Mouse (Mus musculus): ENCODE results near the gene Lsm4.

The Lsm4 gene

DNA sequence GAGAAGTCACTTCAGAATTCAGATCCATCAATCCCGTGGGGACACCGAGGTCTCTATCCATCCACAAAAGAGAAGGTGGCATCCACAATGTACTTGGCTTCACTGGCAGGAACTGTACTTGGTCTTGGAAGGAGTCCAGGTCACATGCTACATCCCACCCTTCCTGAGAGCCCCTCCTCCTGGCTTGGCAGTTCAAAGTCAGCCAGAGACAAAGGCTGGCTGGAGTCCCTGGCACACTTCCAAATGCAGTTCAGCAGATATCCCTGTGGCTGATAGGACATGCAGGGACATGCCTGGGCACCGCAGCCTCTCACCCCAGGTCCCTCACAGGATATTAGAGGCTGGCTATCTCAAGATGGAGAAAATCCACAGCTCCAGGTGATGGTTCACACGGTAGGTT is 23.7 kb upstream of the Lsm4 start:
- peak; percentile 83 for DNase-seq (ENCODE audit: low read depth, low spot score)

DNA sequence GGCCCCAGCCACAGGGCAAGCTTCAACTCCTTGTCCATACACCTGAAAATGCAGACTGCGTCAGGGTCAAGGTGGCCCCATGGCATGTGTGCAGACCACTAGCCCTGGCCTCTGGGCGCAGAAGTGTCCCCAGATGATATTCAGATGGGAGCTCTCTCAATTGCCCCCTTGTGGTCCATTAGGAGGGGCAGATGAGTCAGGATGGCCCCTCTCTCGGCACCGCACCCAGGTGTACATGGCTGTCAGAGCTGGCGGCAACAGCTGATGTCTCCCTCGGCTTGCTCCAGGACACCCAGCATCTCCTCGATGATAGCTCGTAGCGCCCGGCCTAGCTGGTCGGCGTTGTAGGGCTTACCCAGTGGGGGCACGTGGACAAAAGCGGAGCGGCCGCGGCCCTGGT is 22.7 kb upstream of the Lsm4 start:
- no peak for DNase-seq (ENCODE audit: low read depth, low spot score)

DNA sequence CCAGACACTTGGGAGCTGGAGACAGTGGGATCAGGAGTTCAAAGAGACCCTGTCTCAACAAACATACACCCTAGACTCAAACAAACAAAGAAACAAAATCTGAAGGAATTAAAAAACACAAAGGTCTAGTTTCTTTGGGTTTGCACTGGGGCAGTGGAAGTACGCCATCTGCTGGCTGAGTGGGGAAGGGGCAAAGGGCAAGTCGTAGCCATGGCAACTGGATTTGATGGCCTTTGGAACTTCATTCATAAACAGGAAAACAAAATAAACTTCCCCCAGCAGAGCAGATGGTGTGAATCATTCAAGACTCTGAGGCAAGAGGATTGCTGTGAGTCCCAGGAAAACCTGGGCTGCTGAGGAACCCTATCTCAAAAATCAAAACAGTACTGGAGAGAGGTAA is 19.8 kb upstream of the Lsm4 start:
- no peak for DNase-seq (ENCODE audit: low read depth, low spot score)

DNA sequence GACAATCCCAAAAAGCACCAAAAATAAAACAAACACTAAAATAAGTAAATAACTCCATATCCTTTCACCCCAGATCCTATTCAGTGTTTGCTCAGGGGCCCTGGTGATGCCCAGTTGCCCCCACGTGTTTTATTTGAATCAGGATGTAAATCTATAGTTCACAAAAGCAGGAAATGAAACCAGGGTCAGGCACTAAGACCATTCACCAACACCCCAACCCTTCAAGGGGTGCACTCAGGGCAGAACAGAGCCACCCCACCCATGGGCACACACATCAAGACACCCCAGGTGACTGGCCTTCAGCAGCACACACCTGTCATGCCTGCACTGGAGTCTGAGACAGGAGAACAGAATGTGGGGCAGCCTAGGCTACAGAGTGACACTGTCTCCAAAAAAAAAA is 18.9 kb upstream of the Lsm4 start:
- no peak for DNase-seq (ENCODE audit: low read depth, low spot score)

DNA sequence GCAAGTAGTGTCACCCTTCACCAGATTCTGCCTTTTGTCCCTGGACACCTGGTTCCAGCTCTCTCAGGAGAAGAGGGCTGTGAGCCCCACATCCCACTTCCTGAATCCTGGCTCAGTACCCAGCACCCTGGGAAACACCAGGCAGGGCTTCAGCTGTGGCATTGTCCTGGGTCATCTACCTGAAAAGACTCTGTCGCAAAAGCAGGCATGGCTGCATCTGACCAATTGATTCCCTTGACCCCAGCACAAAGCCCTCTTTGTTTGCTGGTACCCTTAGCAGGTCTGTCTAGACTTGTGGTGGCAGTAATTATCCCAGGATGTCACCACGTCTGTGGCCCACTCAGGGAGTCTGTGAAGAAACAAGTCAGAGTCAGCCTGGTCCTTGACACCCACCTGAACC is 17.6 kb upstream of the Lsm4 start:
- DNase-seq (ENCODE audit: low read depth, low spot score): no peak

DNA sequence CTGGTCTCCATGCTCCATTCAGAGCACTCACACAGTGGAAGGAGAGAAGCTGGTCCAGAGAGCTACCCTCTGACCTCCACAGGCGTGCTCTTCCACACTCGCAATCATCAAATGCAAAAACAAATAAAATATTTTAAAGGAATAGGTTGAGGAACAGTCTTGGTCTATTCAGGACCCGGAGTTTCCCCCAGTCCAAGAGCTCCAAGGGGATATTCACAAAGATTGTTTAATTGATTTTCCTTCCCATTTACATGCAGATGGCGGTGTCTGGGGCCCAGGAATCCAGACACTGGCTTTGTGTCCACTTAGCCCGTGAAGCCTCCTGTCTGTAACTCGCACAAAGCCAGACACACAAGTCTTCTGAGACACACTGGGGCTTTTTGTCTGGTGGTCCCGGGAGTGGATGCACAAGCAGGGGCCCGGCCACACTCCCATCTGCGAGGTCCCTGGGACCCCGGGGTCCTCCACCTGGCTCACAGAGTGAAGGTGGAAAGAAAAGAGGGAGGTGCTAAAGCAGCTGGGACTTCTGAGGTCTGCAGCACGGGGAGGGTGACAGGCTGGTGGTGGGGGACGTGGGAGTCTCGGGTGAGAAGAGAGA is 16.8 kb upstream of the Lsm4 start:
- no peak for DNase-seq (ENCODE audit: low read depth, low spot score)

DNA sequence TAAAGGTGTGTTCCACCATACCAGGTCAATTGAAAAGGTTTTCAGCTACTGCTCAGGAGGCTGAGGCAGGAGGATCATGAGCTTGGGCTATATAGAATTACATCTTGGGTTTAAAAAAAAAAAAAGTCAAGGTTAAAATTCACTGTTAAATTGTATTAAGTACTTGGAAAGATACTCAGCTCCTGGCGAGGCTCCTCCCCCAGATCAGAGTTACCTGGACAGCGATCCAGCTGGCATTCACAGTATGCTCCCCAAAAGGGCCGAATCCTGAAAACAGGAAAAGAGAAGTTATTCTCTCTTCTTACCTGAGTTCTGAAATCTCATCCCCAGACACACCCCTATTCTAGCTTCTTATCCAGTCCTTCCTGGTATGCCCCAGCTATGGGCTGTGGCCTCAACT is 15.8 kb upstream of the Lsm4 start:
- no peak for DNase-seq (ENCODE audit: low read depth, low spot score)

DNA sequence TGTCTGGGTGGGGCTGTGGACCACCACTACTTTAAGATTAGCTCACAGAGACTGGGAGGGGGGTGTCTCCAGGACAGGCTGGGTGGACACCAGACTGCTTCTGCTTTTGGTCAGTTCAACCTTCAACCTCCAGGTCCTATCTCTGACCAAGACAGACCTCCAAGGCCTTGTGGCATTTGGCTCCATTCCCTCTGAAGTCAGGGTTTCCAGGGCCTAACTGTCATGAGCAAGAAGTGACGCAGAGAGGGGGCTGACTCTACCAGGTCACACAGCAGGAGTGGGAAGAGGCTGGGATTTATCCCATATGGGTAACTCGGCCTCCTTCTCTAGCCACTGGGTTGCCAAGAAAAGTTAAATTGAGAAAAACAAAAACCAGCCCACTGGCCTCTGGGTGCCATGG is 15.3 kb upstream of the Lsm4 start:
- no peak for DNase-seq (ENCODE audit: low read depth, low spot score)

DNA sequence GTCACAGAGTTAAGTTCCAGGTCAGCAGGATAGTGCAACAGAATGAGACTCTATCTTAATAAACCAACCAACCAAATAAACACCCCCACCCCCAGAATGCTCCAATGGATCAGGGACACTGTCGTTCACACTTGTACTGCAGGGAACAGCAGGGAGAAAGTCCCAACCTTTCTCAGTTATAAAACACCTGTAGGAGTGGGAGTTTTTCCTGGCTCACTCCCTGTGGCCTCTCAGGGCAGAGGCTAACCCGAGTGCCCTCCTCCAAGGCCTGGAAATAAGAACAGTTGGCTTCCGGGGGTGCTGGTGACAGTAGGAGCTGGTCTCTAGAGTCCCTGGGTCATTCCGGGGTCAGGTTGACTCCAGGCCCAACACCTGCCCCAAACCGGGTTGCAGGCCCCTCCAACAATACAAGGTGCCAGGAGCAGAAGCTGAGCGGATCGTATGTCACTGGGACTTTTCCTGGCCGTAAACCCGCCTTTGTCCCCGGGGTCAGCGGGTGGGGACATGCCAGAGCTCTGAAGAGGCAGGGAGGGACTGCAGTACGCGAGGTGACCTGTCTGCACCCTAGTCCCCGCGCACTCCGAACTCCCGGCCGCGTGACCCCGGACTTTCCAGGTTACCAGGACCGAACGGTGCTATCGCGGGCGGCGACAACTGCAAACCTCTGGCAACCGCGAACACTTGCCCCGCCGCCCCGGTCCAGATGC is 14.0 kb upstream of the Lsm4 start:
- peak; percentile 34 for DNase-seq (ENCODE audit: low read depth, low spot score)

DNA sequence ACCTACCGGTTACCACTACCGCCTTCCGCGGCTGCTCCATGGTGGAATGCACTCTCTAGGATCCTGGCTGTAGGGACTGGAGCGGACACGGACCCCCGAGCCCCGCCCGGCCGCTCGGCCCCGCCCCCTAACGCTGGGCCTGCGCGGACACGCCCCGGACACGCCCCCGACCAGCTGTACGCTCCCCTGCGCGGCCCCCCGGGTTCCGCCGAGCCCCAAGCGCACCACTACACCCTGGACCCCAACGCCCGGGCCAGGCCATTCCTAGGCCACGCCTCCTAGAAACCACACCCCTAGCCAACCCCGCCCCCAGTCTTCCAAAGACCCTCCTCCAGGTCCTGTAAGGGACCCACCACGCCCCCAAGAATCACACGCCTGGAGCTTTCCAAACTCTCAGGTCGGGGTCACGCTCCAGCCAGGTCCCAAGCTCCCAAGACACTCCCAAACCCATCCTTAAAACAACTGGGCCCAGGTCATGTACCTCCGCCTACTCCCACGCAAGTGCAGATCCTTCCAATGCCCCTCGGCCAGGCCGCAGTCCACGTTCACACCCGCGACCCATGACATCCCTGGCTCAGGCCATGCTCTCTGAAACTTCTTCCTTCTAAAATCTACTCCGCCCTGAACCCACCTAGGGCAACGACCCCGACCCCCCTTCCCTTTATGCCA is 13.3 kb upstream of the Lsm4 start:
- DNase-seq (ENCODE audit: low read depth, low spot score): peak; percentile 78

DNA sequence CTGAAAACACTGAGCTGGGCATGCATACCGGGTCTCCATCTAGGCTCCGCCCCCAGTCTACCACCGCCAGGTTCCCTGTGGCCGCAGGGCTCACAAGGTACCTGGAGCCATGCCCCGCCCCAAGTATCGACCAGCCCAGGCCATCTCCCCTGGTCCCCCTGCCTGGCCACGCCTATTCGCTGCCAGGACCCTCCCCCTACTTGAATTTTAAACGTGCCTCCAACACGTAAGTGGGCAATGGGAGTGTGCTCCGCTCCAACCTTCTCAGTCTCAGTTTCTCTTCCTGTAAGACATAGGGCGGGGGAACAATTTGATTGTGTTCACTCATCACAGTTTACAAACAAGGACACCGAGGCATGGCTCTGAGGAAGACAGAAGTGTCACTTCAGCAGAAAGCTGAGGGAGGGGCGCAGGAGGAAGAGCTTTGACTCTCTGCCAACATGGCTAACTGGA is 12.7 kb upstream of the Lsm4 start, which contains the start of gene Pgpep1:
Gene Pgpep1 (minus strand): TSS at position 116 of the 453 bp plus-strand sequence.
- no peak for DNase-seq (ENCODE audit: low read depth, low spot score)

DNA sequence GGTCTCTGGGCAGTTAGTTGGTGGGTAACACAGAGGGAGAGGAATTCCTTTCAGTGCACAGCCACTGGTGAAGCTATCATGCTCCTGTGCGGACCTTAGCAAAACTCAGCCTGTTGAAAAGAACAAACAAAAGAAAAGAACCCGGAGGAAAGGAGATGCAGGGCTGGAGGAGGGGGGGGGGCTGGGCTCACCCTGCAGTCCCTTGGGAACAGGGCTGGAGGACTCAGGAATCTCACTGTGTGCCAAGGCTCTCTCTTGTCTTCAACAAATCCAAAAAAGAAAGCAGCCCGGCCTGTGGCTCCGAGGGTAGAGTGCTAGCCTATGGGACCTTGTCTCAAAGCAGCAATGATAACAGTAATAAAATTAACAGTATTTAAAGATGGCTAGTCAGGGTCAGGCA is 9.4 kb upstream of the Lsm4 start:
- no peak for DNase-seq (ENCODE audit: low read depth, low spot score)

DNA sequence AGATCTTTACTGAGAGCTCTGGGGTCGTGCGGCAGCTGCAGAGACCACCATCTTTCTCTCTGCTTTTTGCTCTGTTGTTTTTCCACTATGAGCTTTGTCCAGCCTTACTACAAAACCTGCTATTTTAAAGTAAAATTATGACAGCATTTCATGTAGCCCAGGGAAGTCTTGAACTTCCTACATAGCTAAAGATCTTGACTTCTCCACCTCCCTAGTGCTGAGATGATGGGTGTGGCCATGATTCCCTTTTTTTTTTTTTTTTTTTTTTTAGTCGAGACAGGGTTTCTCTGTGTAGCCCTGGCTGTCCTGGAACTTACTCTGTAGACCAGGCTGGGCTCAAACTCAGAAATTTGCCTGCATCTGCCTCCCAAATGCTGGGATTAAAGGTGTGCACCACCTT is 8.4 kb upstream of the Lsm4 start:
- DNase-seq (ENCODE audit: low read depth, low spot score): no peak

DNA sequence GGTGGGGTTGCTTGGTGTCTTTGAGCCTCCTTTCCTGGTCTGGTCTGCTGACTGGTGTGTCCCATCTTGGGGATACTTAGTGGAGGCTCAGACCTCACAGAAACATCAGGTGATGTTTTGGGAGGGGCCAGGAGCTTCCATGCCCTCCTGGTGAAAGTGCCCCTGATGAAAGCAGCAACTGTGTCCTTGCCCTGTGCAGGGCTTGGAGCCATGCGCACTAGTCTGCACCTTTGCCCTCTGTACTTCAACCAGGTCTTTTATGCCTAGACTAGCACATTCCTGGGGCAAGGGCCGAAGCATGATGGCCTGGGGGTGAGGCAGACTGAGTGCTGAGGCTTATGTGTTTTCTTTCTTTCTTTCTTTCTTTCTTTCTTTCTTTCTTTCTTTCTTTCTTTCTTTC is 7.4 kb upstream of the Lsm4 start:
- DNase-seq (ENCODE audit: low read depth, low spot score): no peak

DNA sequence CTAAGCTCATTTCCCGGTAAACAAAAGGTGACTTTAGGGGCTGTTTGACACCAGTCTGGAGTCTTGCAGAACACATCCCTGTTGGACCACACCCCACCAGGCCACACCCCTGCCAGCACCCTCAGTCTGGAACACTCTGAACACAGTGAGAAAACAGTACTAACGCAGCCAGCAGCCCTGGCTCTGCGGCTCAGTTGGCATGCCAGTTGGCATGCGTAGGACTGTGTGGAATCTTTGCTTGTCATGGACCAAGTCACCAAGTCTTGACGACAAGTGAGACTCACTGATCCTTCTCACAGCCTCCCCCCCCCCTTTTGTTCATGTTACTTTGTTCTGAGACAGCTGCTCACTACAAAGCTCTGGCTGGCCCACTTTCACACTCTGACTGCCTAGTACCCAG is 6.0 kb upstream of the Lsm4 start:
- DNase-seq (ENCODE audit: low read depth, low spot score): peak; percentile 71

DNA sequence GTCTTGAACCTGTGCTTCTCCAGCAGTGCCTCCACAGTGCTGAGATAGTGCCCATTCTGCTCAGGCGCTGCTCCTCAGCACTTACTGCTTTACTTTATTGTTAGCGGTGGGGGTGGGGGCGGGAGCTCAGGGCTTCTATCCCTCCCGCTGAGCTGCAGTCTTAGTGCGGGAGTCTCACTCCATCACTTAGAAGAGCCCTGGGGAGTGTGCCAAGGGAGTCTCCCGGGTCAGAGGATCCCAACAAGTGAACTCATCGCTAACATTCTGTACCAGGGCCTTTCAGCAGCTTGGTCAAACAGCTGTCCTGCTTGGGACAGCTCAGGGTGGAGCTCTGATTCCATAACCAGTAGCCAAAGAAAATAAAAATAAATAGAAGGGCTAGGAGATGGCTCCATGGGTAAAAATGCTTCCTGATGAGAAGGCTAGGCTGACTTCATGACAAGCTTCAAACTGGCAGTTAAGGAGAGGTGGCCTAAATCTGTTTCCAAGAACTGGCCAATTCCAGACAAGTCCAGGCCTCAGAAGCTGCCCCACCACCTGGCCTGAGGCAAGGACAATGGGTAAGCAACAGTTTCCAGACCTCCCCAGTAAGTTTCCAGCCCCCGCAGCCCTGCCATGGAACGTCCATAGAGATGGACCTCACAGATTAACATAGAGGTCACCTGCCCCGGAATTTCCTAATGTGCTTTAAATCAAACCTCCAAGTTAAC is 1.3 kb upstream of the Lsm4 start:
- peak; percentile 85 for DNase-seq (ENCODE audit: low read depth, low spot score)

DNA sequence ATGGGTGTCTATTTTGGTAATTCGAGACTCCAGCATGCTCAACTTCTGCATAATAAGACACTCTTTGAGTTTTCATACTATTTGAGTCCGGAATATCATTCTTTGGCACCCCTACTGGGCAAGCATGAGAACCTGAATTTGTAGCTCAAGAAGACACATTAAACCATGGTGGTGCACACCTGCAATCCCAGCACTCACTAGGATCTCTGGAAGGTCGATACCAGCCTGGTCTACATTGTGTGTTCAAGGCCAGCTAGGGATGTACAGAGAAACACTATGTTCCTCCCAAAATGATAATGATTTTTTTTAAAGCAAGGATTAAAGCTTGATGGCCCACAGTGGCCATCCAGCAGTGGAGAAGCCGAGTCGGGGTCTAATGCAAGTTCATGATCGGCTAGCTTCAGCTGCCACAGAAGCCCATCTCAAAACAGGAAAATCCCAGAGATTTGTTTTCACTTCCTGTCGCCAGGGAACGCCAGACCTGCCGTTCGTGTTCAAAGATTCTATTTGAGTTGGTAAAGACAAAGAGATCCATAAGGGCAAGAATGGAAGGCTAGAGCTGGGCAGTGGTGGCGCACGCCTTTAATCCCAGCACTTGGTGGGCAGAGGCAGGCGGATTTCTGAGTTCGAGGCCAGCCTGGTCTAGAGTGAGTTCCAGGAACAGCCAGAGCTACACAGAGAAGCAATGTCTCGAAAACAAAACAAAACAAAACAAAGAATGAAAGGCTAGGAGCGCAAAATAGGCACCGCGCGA is 546 bp upstream of the Lsm4 start:
- DNase-seq (ENCODE audit: low read depth, low spot score): no peak

DNA sequence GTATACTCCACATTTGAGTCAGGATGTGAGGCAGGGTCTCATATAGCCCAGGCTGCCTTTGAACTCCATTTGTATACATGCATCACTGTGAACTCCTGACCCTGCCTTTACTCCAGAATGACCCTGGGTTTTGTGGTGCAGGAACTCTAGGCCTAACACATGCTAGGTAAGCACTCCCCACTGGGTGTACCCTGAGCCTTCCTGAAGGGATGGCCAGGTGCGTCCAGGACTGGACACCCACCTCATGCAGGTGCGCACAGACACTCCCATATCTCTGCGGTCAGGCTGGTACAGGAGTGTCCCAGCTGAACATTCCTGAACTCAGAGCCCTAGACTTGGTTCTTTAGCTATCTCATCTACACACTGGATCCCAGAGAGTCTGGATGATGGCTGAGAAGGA is 1.1 kb downstream of the Lsm4 start:
- no peak for DNase-seq (ENCODE audit: low read depth, low spot score)

DNA sequence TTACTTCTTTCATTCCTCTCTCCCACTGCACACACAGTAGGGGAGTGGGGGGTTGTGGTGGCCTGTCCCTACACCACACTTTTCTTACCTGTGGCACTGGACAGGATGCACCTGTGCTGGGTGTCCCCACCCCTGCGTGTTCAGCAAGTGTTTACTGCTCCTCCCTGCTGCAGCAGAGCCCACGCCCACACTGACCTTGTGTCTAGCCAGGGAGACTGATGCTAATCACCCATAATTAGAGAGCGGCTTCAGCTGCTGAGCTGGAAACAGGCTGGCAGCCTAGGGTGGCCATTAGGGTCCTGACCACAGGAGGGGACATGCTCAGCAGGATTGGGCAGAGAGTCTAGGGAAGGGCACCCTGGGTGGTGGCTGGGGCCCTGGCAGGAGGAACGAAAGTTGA is 1.7 kb downstream of the Lsm4 start:
- DNase-seq (ENCODE audit: low read depth, low spot score): no peak

DNA sequence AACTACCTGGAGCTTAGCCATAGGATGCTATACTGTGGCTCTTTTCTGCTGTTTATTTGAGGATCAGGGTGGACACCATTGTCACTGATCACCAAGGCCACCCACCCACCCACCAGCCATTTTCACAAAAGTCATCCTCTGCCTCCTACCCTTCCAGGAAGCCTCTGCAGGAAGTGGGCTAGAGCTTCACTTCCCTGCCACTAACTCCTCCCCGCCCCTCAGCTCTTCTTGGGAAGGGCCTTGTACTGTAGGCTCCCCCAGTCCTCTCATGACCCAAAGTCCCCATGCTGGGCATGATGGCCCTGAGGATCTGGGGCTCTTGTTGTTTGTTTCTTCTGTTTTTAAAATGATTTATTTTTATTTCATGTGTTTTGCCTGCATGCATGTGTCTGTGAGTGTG is 2.3 kb downstream of the Lsm4 start:
- DNase-seq (ENCODE audit: low read depth, low spot score): no peak

DNA sequence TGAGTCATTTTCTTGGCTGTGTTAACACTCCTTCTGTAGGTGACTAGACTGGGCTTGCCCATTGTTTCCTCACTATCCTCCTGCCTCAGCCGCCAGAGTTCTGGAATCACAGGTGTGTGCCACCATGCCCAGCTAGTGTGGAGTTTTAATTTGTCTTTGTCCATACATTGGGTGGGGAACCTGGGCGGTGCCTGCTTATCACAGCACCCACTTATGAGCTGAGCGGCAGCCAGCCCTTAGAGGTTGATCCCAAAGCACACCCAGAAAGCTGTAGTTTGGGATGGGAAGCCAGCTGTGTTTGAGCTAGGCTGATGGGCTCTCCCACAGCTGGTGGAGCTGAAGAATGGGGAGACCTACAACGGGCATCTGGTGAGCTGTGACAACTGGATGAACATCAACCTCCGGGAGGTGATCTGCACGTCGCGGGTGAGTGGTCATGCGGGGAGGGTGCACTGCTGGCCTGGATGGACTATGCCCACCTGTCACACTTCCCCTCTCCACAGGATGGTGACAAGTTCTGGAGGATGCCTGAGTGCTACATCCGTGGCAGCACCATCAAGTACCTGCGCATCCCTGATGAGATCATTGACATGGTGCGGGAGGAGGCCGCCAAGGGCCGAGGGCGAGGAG is 4.5 kb downstream of the Lsm4 start:
- DNase-seq (ENCODE audit: low read depth, low spot score): no peak
